In the genomic region with DNA sequence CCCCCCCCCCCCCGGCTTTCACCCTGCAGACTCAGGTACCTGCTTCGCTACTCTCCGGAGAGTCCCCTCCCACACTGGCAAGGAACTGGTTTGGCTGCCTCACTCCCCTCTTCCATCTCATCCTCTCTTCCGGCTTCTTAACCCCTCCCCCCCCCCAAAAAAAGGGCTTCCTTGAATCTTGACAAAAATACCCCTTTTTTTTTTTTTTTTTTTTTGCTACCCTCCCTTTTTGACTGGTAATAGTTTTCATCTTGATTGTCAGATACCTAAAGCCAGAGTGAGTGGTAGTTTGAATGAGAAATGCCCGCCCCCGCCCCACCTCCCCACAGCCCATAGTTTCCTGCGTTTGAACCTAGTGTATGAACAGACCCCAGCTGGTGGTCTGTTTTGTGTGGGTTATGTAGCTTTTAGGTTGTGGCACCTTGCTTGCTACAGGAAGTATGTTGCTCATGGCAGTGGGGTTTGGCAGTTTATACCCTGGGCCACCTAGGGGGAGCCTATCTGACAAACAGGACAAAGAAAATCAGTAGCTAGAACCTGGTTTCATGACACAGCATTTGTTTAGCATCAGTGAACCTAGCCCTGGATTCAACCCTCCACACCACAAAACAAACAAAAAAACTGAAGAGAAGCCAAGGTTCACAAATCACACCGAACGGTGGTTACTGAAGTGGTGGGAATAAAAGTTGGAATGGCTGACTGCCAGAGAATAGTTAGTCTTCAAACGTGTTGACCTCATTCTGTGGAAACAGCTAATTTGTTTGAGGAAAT, we compare ENCODE assay signal across 8 mouse cellular contexts. TPM values are rescaled to one million over a fixed set of nuclear protein-coding genes. Genes with fewer than 3 reads are reported as not detected.
DNase-seq lines count a peak whose midpoint lies in the region; ATAC-seq and TF ChIP-seq lines count a peak whose summit lies in the region.

No protein-coding gene starts in this region.

- H3K36me3 ChIP-seq in heart, embryonic 10.5 days = no peaks in the 10 kb centered on the region
- no peaks in the 10 kb centered on the region for H3K36me3 ChIP-seq in embryonic facial prominence, embryonic 11.5 days (replicated peaks; ENCODE audit: control insufficient read depth, insufficient read depth, low read depth, low read length)
- no peaks in the 10 kb centered on the region for H3K36me3 ChIP-seq in intestine, embryonic 16.5 days (ENCODE audit: control insufficient read depth, insufficient read depth, low read length)
- no peaks in the 10 kb centered on the region for H3K36me3 ChIP-seq in stomach, embryonic 15.5 days

- no peak overlapping the region for H3K9ac ChIP-seq in embryonic facial prominence, embryonic 11.5 days (replicated peaks; ENCODE audit: low read length)
- H3K9ac ChIP-seq in intestine, embryonic 16.5 days (ENCODE audit: low read depth, low read length) = peak overlapping the region; percentile 33; the same call in 1 of the 2 replicates
- H3K9ac ChIP-seq in stomach, embryonic 15.5 days = no peak overlapping the region

- H3K4me3 ChIP-seq in heart, embryonic 10.5 days = peak overlapping the region; percentile 62
- no peak overlapping the region for H3K4me3 ChIP-seq in embryonic facial prominence, embryonic 11.5 days (ENCODE audit: low read depth, low read length)
- H3K4me3 ChIP-seq in intestine, embryonic 16.5 days (ENCODE audit: low read length) = peak overlapping the region; percentile 60
- peak overlapping the region; percentile 26 for H3K4me3 ChIP-seq in lung, adult 2 months (replicated peaks; ENCODE audit: extremely low read depth, low read depth, low read length)
- peak overlapping the region; percentile 48 for H3K4me3 ChIP-seq in stomach, embryonic 15.5 days (replicated peaks)

- no peaks in the 10 kb centered on the region for H3K9me3 ChIP-seq in heart, embryonic 10.5 days
- H3K9me3 ChIP-seq in embryonic facial prominence, embryonic 11.5 days (replicated peaks; ENCODE audit: control insufficient read depth, low read length) = no peaks in the 10 kb centered on the region
- no peaks in the 10 kb centered on the region for H3K9me3 ChIP-seq in intestine, embryonic 16.5 days (ENCODE audit: control insufficient read depth, low read length)
- H3K9me3 ChIP-seq in stomach, embryonic 15.5 days = no peaks in the 10 kb centered on the region

- 24% methylated on average over 7 of the region's 10 CpGs for WGBS in heart, embryonic 10.5 days
- 24% methylated on average over 9 of the region's 10 CpGs for WGBS in embryonic facial prominence, embryonic 11.5 days
- WGBS in intestine, embryonic 16.5 days = 12% methylated on average over 9 of the region's 10 CpGs
- 11% methylated on average over 10 of the region's 10 CpGs for WGBS in lung, adult 2 months
- 16% methylated on average over 9 of the region's 10 CpGs for WGBS in stomach, embryonic 15.5 days

- H3K4me2 ChIP-seq in embryonic facial prominence, embryonic 11.5 days (ENCODE audit: low read depth, low read length) = peak overlapping the region; percentile 19; the same call in 1 of the 2 replicates
- H3K4me2 ChIP-seq in intestine, embryonic 16.5 days (ENCODE audit: low read depth, low read length) = peak overlapping the region; percentile 82
- peak overlapping the region; percentile 82 for H3K4me2 ChIP-seq in stomach, embryonic 15.5 days

- DNase-seq in heart, embryonic 10.5 days (ENCODE audit: low spot score) = no peak
- no peak for DNase-seq in heart, postnatal 14 days
- DNase-seq in embryonic facial prominence, embryonic 11.5 days (ENCODE audit: low spot score) = no peak
- DNase-seq in lung, adult 2 months = peak; percentile 19
- no peak for DNase-seq in adrenal gland, postnatal 36 days
- no peak for DNase-seq in ovary, adult 18-20 months (ENCODE audit: low spot score)

- peaks cover 23% of the 10 kb centered on the region for H3K27me3 ChIP-seq in heart, embryonic 10.5 days (ENCODE audit: insufficient read depth, poor library complexity, severe bottlenecking)
- H3K27me3 ChIP-seq in embryonic facial prominence, embryonic 11.5 days (ENCODE audit: control insufficient read depth, insufficient read depth, low read length) = peaks cover 3% of the 10 kb centered on the region
- no peaks in the 10 kb centered on the region for H3K27me3 ChIP-seq in intestine, embryonic 16.5 days (replicated peaks; ENCODE audit: control insufficient read depth, insufficient read depth, low read length)
- no peaks in the 10 kb centered on the region for H3K27me3 ChIP-seq in stomach, embryonic 15.5 days (replicated peaks)

- no peak for TF ChIP-seq CTCF in lung, adult 2 months (IDR thresholded peaks at IDR 0.05; ENCODE audit: insufficient read depth, low read length)

- peak overlapping the region; percentile 77 for H3K27ac ChIP-seq in heart, embryonic 10.5 days
- H3K27ac ChIP-seq in embryonic facial prominence, embryonic 11.5 days (replicated peaks; ENCODE audit: low read depth, low read length) = no peak overlapping the region
- peak overlapping the region; percentile 47 for H3K27ac ChIP-seq in intestine, embryonic 16.5 days (ENCODE audit: low read length)
- peak overlapping the region; percentile 86 for H3K27ac ChIP-seq in stomach, embryonic 15.5 days

- TF ChIP-seq POLR2A in lung, adult 2 months (IDR thresholded peaks at IDR 0.05; ENCODE audit: borderline replicate concordance, extremely low read depth, low read depth, low read length) = no peak

- ATAC-seq in embryonic facial prominence, embryonic 11.5 days (replicated peaks; ENCODE audit: insufficient number of reproducible peaks, low FRiP score, low TSS enrichment, low read depth) = no peak
- peak; percentile 10; the same call in 1 of the 2 replicates for ATAC-seq in intestine, embryonic 16.5 days
- ATAC-seq in stomach, embryonic 15.5 days (ENCODE audit: insufficient read depth, low FRiP score, low read depth) = no peak; the same call in 1 of the 2 replicates

- intact Hi-C loops in heart, postnatal 14 days (cut with DNase I) = loop anchor here (5.0 kb wide), 1 partner anchor 249 kb away; a partner anchor contains a TSS

- peaks cover 51% of the 10 kb centered on the region for H3K4me1 ChIP-seq in heart, embryonic 10.5 days
- peaks cover 3% of the 10 kb centered on the region for H3K4me1 ChIP-seq in embryonic facial prominence, embryonic 11.5 days (ENCODE audit: control insufficient read depth, insufficient read depth, low read length)
- peaks cover 19% of the 10 kb centered on the region for H3K4me1 ChIP-seq in intestine, embryonic 16.5 days (ENCODE audit: control insufficient read depth, insufficient read depth, low read length)
- H3K4me1 ChIP-seq in lung, adult 2 months (ENCODE audit: control insufficient read depth, insufficient read depth, low read length) = peaks cover 4% of the 10 kb centered on the region
- H3K4me1 ChIP-seq in stomach, embryonic 15.5 days = peaks cover 14% of the 10 kb centered on the region

RNA-seq across cellular contexts. Expression of a gene that starts 1.3 kb away (rescaled TPM):
- polyA plus RNA-seq in heart, embryonic 10.5 days (2016; fragmentation: Nextera tagmentation; extraction: Ambion mirVana) = 8.7 and 11.4 TPM in 2 replicates
- total RNA-seq in heart, postnatal 14 days (2021) = 10 to 100 TPM in 1 of 2 experiments, 1 to 10 TPM in 1; 9.4 to 12.1 TPM
- polyA plus RNA-seq in embryonic facial prominence, embryonic 11.5 days (2014; fragmentation: Nextera tagmentation; extraction: Ambion mirVana) = 8.8 and 12.7 TPM in 2 replicates
- 78.3 and 83.7 TPM in 2 replicates for polyA plus RNA-seq in intestine, embryonic 16.5 days (2015; fragmentation: Nextera tagmentation; extraction: Ambion mirVana)
- polyA plus RNA-seq in lung, adult 2 months (2012; rRNA removed) = 137 and 149 TPM in 2 replicates
- 54.8 and 58.7 TPM in 2 replicates for polyA plus RNA-seq in stomach, embryonic 15.5 days (2015; fragmentation: Nextera tagmentation; extraction: Ambion mirVana)
- total RNA-seq in adrenal gland, postnatal 36 days (2021) = 10 to 100 TPM; 30.0 to 32.0 TPM

RNA-seq across cellular contexts. Expression of a gene that starts 13.6 kb away (rescaled TPM):
- polyA plus RNA-seq in heart, embryonic 10.5 days (2016; fragmentation: Nextera tagmentation; extraction: Ambion mirVana) = not detected in 2 replicates
- total RNA-seq in heart, postnatal 14 days (2021) = not detected
- not detected in 2 replicates for polyA plus RNA-seq in embryonic facial prominence, embryonic 11.5 days (2014; fragmentation: Nextera tagmentation; extraction: Ambion mirVana)
- polyA plus RNA-seq in intestine, embryonic 16.5 days (2015; fragmentation: Nextera tagmentation; extraction: Ambion mirVana) = not detected in 2 replicates
- polyA plus RNA-seq in lung, adult 2 months (2012; rRNA removed) = not detected in 2 replicates
- polyA plus RNA-seq in stomach, embryonic 15.5 days (2015; fragmentation: Nextera tagmentation; extraction: Ambion mirVana) = not detected in 2 replicates
- total RNA-seq in adrenal gland, postnatal 36 days (2021) = not detected

RNA-seq across cellular contexts. Expression of a gene that starts 24.1 kb away (rescaled TPM):
- polyA plus RNA-seq in heart, embryonic 10.5 days (2016; fragmentation: Nextera tagmentation; extraction: Ambion mirVana) = 3,089 and 3,244 TPM in 2 replicates
- 100 to 1,000 TPM; 215 to 220 TPM for total RNA-seq in heart, postnatal 14 days (2021)
- 1,991 and 2,343 TPM in 2 replicates for polyA plus RNA-seq in embryonic facial prominence, embryonic 11.5 days (2014; fragmentation: Nextera tagmentation; extraction: Ambion mirVana)
- polyA plus RNA-seq in intestine, embryonic 16.5 days (2015; fragmentation: Nextera tagmentation; extraction: Ambion mirVana) = 1,982 and 2,201 TPM in 2 replicates
- polyA plus RNA-seq in lung, adult 2 months (2012; rRNA removed) = 479 and 563 TPM in 2 replicates
- 1,866 and 1,981 TPM in 2 replicates for polyA plus RNA-seq in stomach, embryonic 15.5 days (2015; fragmentation: Nextera tagmentation; extraction: Ambion mirVana)
- total RNA-seq in adrenal gland, postnatal 36 days (2021) = 100 to 1,000 TPM; 313 to 319 TPM

RNA-seq across cellular contexts. Expression of a gene that starts 37.6 kb away (rescaled TPM):
- 5.1 and 17.3 TPM in 2 replicates for polyA plus RNA-seq in heart, embryonic 10.5 days (2016; fragmentation: Nextera tagmentation; extraction: Ambion mirVana)
- total RNA-seq in heart, postnatal 14 days (2021) = 1 to 10 TPM; 7.0 to 9.1 TPM
- polyA plus RNA-seq in embryonic facial prominence, embryonic 11.5 days (2014; fragmentation: Nextera tagmentation; extraction: Ambion mirVana) = 6.9 and 7.6 TPM in 2 replicates
- polyA plus RNA-seq in intestine, embryonic 16.5 days (2015; fragmentation: Nextera tagmentation; extraction: Ambion mirVana) = 16.4 and 19.2 TPM in 2 replicates
- polyA plus RNA-seq in lung, adult 2 months (2012; rRNA removed) = 163 and 178 TPM in 2 replicates
- polyA plus RNA-seq in stomach, embryonic 15.5 days (2015; fragmentation: Nextera tagmentation; extraction: Ambion mirVana) = 17.9 and 21.3 TPM in 2 replicates
- 10 to 100 TPM; 37.6 to 47.8 TPM for total RNA-seq in adrenal gland, postnatal 36 days (2021)

RNA-seq across cellular contexts. Expression of a gene that starts 54.7 kb away (rescaled TPM):
- 2.6 and 4.2 TPM in 2 replicates for polyA plus RNA-seq in heart, embryonic 10.5 days (2016; fragmentation: Nextera tagmentation; extraction: Ambion mirVana)
- 1 to 10 TPM; 1.8 to 4.3 TPM for total RNA-seq in heart, postnatal 14 days (2021)
- polyA plus RNA-seq in embryonic facial prominence, embryonic 11.5 days (2014; fragmentation: Nextera tagmentation; extraction: Ambion mirVana) = 5.9 and 7.8 TPM in 2 replicates
- polyA plus RNA-seq in intestine, embryonic 16.5 days (2015; fragmentation: Nextera tagmentation; extraction: Ambion mirVana) = 49.1 and 53.1 TPM in 2 replicates
- 47.8 and 63.7 TPM in 2 replicates for polyA plus RNA-seq in lung, adult 2 months (2012; rRNA removed)
- 42.1 and 43.5 TPM in 2 replicates for polyA plus RNA-seq in stomach, embryonic 15.5 days (2015; fragmentation: Nextera tagmentation; extraction: Ambion mirVana)
- 10 to 100 TPM; 14.9 to 28.7 TPM for total RNA-seq in adrenal gland, postnatal 36 days (2021)

Comparison
In these comparisons a context has a peak if more than half of its experiments do, and no peak if none do; other contexts are left out.
1. H3K4me2 ChIP-seq: peak in every context shown above with its lines; median percentile 82 in intestine, embryonic 16.5 days; 82 in stomach, embryonic 15.5 days; 19 in embryonic facial prominence, embryonic 11.5 days.